Mouse (Mus musculus): ENCODE data around the gene Myl7. TPM values are rescaled to one million over a fixed set of nuclear protein-coding genes. Genes with fewer than 3 reads are reported as not detected.
A peak's percentile ranks its signal among the peaks of the same experiment; 100 is the strongest.

The Myl7 gene
- polyA plus RNA-seq, 2 experiments = 0.36 to 0.92 TPM

DNA sequence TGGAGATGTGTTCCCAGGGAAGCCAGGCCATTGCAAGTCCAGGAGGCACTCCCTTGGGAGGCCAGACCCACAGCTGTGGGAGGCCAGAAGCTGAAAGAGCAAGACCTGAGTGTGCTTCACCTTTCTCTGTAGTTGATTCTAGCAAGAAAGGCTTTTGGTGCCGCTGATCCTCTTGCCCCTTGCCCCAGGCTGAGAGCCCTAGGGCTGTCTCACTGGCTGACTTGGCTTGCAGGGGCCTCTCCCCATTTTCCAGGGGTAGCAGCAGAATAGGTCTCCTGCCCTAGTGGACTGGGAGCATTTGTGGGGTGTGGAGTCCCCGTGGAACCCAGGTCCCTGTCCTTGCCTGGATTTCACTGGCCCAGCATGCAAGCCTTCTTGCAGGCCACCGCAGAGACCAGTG lies 2.7 kb upstream of the Myl7 start:
- ATAC-seq (ENCODE audit: low FRiP score, low read depth) (no peak), DNase-seq (ENCODE audit: low spot score) (no peak)
- 9% methylated on average over 3 of the region's 3 CpGs for WGBS
- peaks cover 22% of the 10 kb centered on the region for H3K4me1 ChIP-seq (ENCODE audit: control insufficient read depth, insufficient read depth, low read length)
- TF ChIP-seq POLR2A (IDR thresholded peaks at IDR 0.05; ENCODE audit: borderline replicate concordance, extremely low read depth, insufficient read depth, insufficient read length) = no peak
- no peaks in the 10 kb centered on the region for H3K9me3 ChIP-seq (ENCODE audit: control insufficient read depth, low read length)
- H3K27me3 ChIP-seq (ENCODE audit: control insufficient read depth, insufficient read depth, low read length) = peaks cover 10% of the 10 kb centered on the region; the same call in 1 of the 2 replicates
- peak overlapping the region; percentile 80 for H3K4me2 ChIP-seq (replicated peaks; ENCODE audit: low read depth, low read length, severe bottlenecking)
- H3K27ac ChIP-seq (replicated peaks; ENCODE audit: low read depth, low read length) = no peak overlapping the region
- peak overlapping the region; percentile 54 for H3K9ac ChIP-seq (ENCODE audit: low read depth, low read length, severe bottlenecking)
- no peaks in the 10 kb centered on the region for H3K36me3 ChIP-seq (ENCODE audit: control insufficient read depth, insufficient read depth, low read length)
- H3K4me3 ChIP-seq (replicated peaks; ENCODE audit: low read length) = peak overlapping the region; percentile 46

DNA sequence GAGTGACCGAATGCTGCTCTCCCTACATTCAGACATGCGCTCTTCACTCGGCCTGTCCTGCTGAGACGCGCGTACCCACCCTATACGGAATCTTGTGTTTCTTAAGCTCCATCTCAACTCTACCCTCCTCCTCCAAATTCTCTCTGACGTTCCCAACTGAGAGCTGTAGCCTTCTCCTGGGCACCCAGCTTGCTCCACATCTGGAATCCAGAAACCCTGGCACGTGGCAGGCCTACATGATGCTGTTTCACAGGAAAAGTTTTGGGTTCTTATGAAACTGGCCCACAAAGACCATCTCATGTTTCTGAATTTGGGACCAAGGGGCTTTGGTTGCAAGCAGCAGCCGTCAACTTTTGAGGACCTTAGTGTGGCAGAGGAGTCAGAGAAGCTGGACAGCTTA lies 704 bp upstream of the Myl7 start:
- no peak for TF ChIP-seq POLR2A (IDR thresholded peaks at IDR 0.05; ENCODE audit: borderline replicate concordance, extremely low read depth, insufficient read depth, insufficient read length)
- no peak overlapping the region for H3K27ac ChIP-seq (replicated peaks; ENCODE audit: low read depth, low read length)
- no peak overlapping the region for H3K9ac ChIP-seq (ENCODE audit: low read depth, low read length, severe bottlenecking)
- ATAC-seq (ENCODE audit: low FRiP score, low read depth) = no peak
- peaks cover 22% of the 10 kb centered on the region for H3K4me1 ChIP-seq (ENCODE audit: control insufficient read depth, insufficient read depth, low read length)
- H3K4me3 ChIP-seq (replicated peaks; ENCODE audit: low read length) = no peak overlapping the region
- no peaks in the 10 kb centered on the region for H3K36me3 ChIP-seq (ENCODE audit: control insufficient read depth, insufficient read depth, low read length)
- DNase-seq (ENCODE audit: low spot score) = no peak
- H3K27me3 ChIP-seq (ENCODE audit: control insufficient read depth, insufficient read depth, low read length) = peaks cover 10% of the 10 kb centered on the region; the same call in 1 of the 2 replicates
- H3K9me3 ChIP-seq (ENCODE audit: control insufficient read depth, low read length) = no peaks in the 10 kb centered on the region
- 78% methylated on average over 10 of the region's 10 CpGs for WGBS
- no peak overlapping the region for H3K4me2 ChIP-seq (replicated peaks; ENCODE audit: low read depth, low read length, severe bottlenecking)

DNA sequence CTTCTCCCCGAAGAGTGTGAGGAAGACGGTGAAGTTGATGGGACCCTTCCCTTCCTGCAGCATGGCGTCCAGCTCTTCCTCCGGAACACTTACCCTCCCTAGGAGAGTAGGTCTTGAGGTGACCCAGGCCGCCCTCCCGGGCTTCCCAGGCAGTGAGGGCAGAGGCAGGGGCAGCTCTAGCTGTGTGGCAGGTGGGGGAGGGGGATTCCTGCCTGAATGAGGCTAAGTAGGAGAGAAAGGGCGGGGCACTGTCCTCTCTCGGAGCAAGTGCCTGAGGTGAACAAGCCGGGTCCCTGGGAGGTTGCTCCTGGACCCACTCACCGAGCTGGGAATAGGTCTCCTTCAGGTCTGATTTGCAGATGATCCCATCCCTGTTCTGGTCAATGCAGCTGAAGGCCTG lies 743 bp downstream of the Myl7 start:
- peaks cover 10% of the 10 kb centered on the region; the same call in 1 of the 2 replicates for H3K27me3 ChIP-seq (ENCODE audit: control insufficient read depth, insufficient read depth, low read length)
- TF ChIP-seq POLR2A (IDR thresholded peaks at IDR 0.05; ENCODE audit: borderline replicate concordance, extremely low read depth, insufficient read depth, insufficient read length) = no peak
- H3K4me2 ChIP-seq (replicated peaks; ENCODE audit: low read depth, low read length, severe bottlenecking) = no peak overlapping the region
- ATAC-seq (ENCODE audit: low FRiP score, low read depth) (no peak), DNase-seq (ENCODE audit: low spot score) (no peak)
- H3K9me3 ChIP-seq (ENCODE audit: control insufficient read depth, low read length) = no peaks in the 10 kb centered on the region
- 22% methylated on average over 10 of the region's 10 CpGs for WGBS
- no peak overlapping the region for H3K27ac ChIP-seq (replicated peaks; ENCODE audit: low read depth, low read length)
- H3K9ac ChIP-seq (ENCODE audit: low read depth, low read length, severe bottlenecking) = no peak overlapping the region
- H3K36me3 ChIP-seq (ENCODE audit: control insufficient read depth, insufficient read depth, low read length) = no peaks in the 10 kb centered on the region
- peaks cover 20% of the 10 kb centered on the region for H3K4me1 ChIP-seq (ENCODE audit: control insufficient read depth, insufficient read depth, low read length)
- H3K4me3 ChIP-seq (replicated peaks; ENCODE audit: low read length) = no peak overlapping the region

DNA sequence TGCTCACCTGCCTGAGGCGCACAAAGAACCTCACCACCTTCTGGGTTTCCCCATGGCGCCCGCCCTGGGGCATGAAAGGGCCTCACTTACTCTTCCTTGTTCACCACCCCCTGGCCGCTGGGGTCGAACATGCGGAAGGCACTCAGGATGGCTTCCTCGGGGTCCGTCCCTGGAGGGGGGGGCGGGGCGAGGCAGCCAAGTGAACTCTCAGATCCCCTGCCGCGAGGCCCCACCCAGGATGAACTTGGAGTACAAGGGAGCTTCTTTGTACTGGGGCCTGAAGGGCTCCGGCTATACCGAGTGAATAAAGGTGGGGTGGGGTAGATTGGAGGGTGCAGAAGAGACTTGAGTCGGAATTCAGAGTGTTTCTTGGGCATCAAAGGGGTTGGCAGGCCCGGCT lies 1.4 kb downstream of the Myl7 start:
- DNase-seq (ENCODE audit: low spot score) = no peak
- no peak for ATAC-seq (ENCODE audit: low FRiP score, low read depth)
- Histone ChIP-seq H3K27ac (replicated peaks; ENCODE audit: low read depth, low read length) (no peak overlapping the region), H3K4me2 (replicated peaks; ENCODE audit: low read depth, low read length, severe bottlenecking) (no peak overlapping the region), H3K36me3 (ENCODE audit: control insufficient read depth, insufficient read depth, low read length) (no peaks in the 10 kb centered on the region), H3K27me3 (ENCODE audit: control insufficient read depth, insufficient read depth, low read length) (peaks cover 10% of the 10 kb centered on the region; the same call in 1 of the 2 replicates), H3K9ac (ENCODE audit: low read depth, low read length, severe bottlenecking) (no peak overlapping the region), H3K4me3 (replicated peaks; ENCODE audit: low read length) (no peak overlapping the region), H3K4me1 (ENCODE audit: control insufficient read depth, insufficient read depth, low read length) (peaks cover 14% of the 10 kb centered on the region), H3K9me3 (ENCODE audit: control insufficient read depth, low read length) (no peaks in the 10 kb centered on the region)
- WGBS = 13% methylated on average over 15 of the region's 16 CpGs
- TF ChIP-seq POLR2A (IDR thresholded peaks at IDR 0.05; ENCODE audit: borderline replicate concordance, extremely low read depth, insufficient read depth, insufficient read length) = no peak

DNA sequence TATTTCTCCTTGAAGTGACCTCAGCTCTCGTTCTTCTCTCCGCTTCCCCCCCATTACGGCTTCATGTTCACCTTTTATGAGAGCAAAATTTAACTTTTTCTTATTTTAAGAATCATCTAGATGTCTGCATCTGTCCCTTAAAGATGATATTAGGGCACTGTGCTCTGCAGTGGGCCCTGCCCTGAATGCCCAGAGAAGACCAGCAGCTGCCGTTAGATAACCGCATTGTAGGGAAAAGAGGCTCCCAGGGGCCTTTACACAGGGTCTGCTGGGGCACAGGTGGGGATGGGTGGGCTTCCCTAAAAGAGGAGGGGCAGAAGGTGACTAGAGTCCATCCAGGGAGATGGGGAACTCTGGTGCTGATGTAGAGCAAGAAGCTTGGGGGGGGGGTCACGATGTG lies 4.8 kb downstream of the Myl7 start:
- Histone ChIP-seq H3K9ac (ENCODE audit: low read depth, low read length, severe bottlenecking) (no peak overlapping the region), H3K4me2 (replicated peaks; ENCODE audit: low read depth, low read length, severe bottlenecking) (no peak overlapping the region), H3K4me1 (ENCODE audit: control insufficient read depth, insufficient read depth, low read length) (peaks cover 17% of the 10 kb centered on the region), H3K27ac (replicated peaks; ENCODE audit: low read depth, low read length) (no peak overlapping the region), H3K36me3 (ENCODE audit: control insufficient read depth, insufficient read depth, low read length) (no peaks in the 10 kb centered on the region), H3K4me3 (replicated peaks; ENCODE audit: low read length) (no peak overlapping the region), H3K9me3 (ENCODE audit: control insufficient read depth, low read length) (no peaks in the 10 kb centered on the region), H3K27me3 (ENCODE audit: control insufficient read depth, insufficient read depth, low read length) (peaks cover 10% of the 10 kb centered on the region; the same call in 1 of the 2 replicates)
- DNase-seq (ENCODE audit: low spot score) (no peak), ATAC-seq (ENCODE audit: low FRiP score, low read depth) (no peak)
- 66% methylated on average over 6 of the region's 6 CpGs for WGBS
- TF ChIP-seq POLR2A (IDR thresholded peaks at IDR 0.05; ENCODE audit: borderline replicate concordance, extremely low read depth, insufficient read depth, insufficient read length) = no peak

Measured in limb, embryonic 14.5 days (tissue).